Mouse (Mus musculus) E14TG2a.4 (cell line): ENCODE results near the gene Slc5a6.

Experiments
- CTCF ChIP-seq: conservative IDR thresholded peaks from 2 replicates; pipeline ENCODE4 v1.5.1; 2014; ENCODE audit warnings: low read length
- NANOG ChIP-seq: IDR thresholded peaks from 2 replicates; pipeline ENCODE4 v1.6.1; 2014; ENCODE audit warnings: borderline replicate concordance, low read length, mixed read lengths
- POU5F1 ChIP-seq: IDR thresholded peaks from 2 replicates; pipeline ENCODE4 v1.6.1; 2014; ENCODE audit warnings: low read length, borderline replicate concordance

GRCm38 (mm10) chr5:31046416-31046815, 2.3 kb downstream of the Slc5a6 start:
- TF ChIP-seq CTCF (no peak), NANOG (no peak), POU5F1 (no peak)
